Mouse (Mus musculus) neural tube, embryonic 13.5 days (tissue): ENCODE measurements at regions not wholly inside any gene's neighbourhood (a gene's known extent, or its start where the extent isn't known, plus 50 kb on each side); places are given as distances from the start of the nearest gene placed in this dataset.

Experiments used
- ATAC-seq: fragments of 200-750 bp; cut with Nextera tagmentation; 2 replicates; pipeline ENCODE4 v1.8.0; 2017; ENCODE audit warnings: low read depth, mild to moderate bottlenecking, moderate TSS enrichment, moderate library complexity
- H3K27ac ChIP-seq: fragments of 300-500 bp; sonication (generic); replicated peaks from 2 replicates; pipeline ENCODE4 v1.5.1; 2015; ENCODE audit warnings: moderate library complexity, mild to moderate bottlenecking, inconsistent platforms
- H3K27me3 ChIP-seq: fragments of 300-500 bp; sonication (generic); 2 replicates; pipeline ENCODE4 v1.6.1; 2015; ENCODE audit warnings: mild to moderate bottlenecking, inconsistent platforms
- H3K36me3 ChIP-seq: fragments of 300-500 bp; sonication (generic); 2 replicates; pipeline ENCODE4 v1.6.1; 2015; ENCODE audit warnings: mild to moderate bottlenecking, inconsistent platforms
- H3K4me1 ChIP-seq: fragments of 300-500 bp; sonication (generic); replicated peaks from 2 replicates; pipeline ENCODE4 v1.6.1; 2015; ENCODE audit warnings: inconsistent platforms
- H3K4me2 ChIP-seq: fragments of 300-500 bp; sonication (generic); 2 replicates; pipeline ENCODE4 v1.6.1; 2015; ENCODE audit warnings: inconsistent platforms, mild to moderate bottlenecking, moderate library complexity
- H3K4me3 ChIP-seq: fragments of 300-500 bp; sonication (generic); 2 replicates; pipeline ENCODE4 v1.5.1; 2015; ENCODE audit warnings: mild to moderate bottlenecking, inconsistent platforms
- H3K9ac ChIP-seq: fragments of 300-500 bp; sonication (generic); 2 replicates; pipeline ENCODE4 v1.6.1; 2015; ENCODE audit warnings: moderate library complexity, mild to moderate bottlenecking, inconsistent platforms
- H3K9me3 ChIP-seq: fragments of 300-500 bp; sonication (generic); 2 replicates; pipeline ENCODE4 v1.6.1; 2016; ENCODE audit warnings: inconsistent platforms
- WGBS: fragments of 180-500 bp; shearing (Covaris S2); methylation state at CpG from one replicate; pipeline ENCODE4 v1.1.7; 2015; 5-methylcytosine and 5-hydroxymethylcytosine counted together

GRCm38 (mm10) chr13:78444691-78445349 lies 245.3 kb upstream of the Nr2f1 start:
- Histone ChIP-seq H3K4me1 (peaks cover 24% of the 10 kb centered on the region), H3K4me2 (no peak overlapping the region), H3K27me3 (no peaks in the 10 kb centered on the region), H3K27ac (peak overlapping the region; percentile 46; the same call in 1 of the 2 replicates), H3K4me3 (no peak overlapping the region), H3K9me3 (no peaks in the 10 kb centered on the region), H3K36me3 (no peaks in the 10 kb centered on the region), H3K9ac (no peak overlapping the region)
- no peak for ATAC-seq
- WGBS = 58% methylated on average over 8 of the region's 8 CpGs

GRCm38 (mm10) chr13:78428469-78428868 lies 228.9 kb upstream of the Nr2f1 start:
- ATAC-seq = no peak
- no peaks in the 10 kb centered on the region for H3K9me3 ChIP-seq
- 40% methylated on average over 4 of the region's 4 CpGs for WGBS
- H3K27ac ChIP-seq = peak overlapping the region; percentile 82
- no peaks in the 10 kb centered on the region for H3K27me3 ChIP-seq
- H3K9ac ChIP-seq = no peak overlapping the region
- H3K36me3 ChIP-seq = no peaks in the 10 kb centered on the region
- H3K4me2 ChIP-seq = peak overlapping the region; percentile 58
- H3K4me3 ChIP-seq = no peak overlapping the region
- H3K4me1 ChIP-seq = peaks cover 32% of the 10 kb centered on the region

- WGBS = 3% methylated on average over 9 of the region's 9 CpGs
- peak overlapping the region; percentile 33 for H3K4me3 ChIP-seq
- H3K4me1 ChIP-seq = peaks cover 32% of the 10 kb centered on the region
- H3K9ac ChIP-seq = peak overlapping the region; percentile 49
- peak overlapping the region; percentile 58 for H3K4me2 ChIP-seq
- H3K36me3 ChIP-seq = no peaks in the 10 kb centered on the region
- H3K9me3 ChIP-seq = no peaks in the 10 kb centered on the region
- no peaks in the 10 kb centered on the region for H3K27me3 ChIP-seq
- peak overlapping the region; percentile 82 for H3K27ac ChIP-seq
- ATAC-seq = peak; percentile 32
Measured at GRCm38 (mm10) chr13:78428084-78428445, 228.5 kb upstream of the Nr2f1 start.

GRCm38 (mm10) chr13:78427141-78428083 lies 227.9 kb upstream of the Nr2f1 start:
- peaks cover 32% of the 10 kb centered on the region for H3K4me1 ChIP-seq
- peak overlapping the region; percentile 49 for H3K9ac ChIP-seq
- peak overlapping the region; percentile 33 for H3K4me3 ChIP-seq
- H3K27me3 ChIP-seq = no peaks in the 10 kb centered on the region
- no peaks in the 10 kb centered on the region for H3K36me3 ChIP-seq
- peak overlapping the region; percentile 58 for H3K4me2 ChIP-seq
- peak overlapping the region; percentile 82 for H3K27ac ChIP-seq
- H3K9me3 ChIP-seq = no peaks in the 10 kb centered on the region
- 2% methylated on average over 24 of the region's 24 CpGs for WGBS
- ATAC-seq = peak; percentile 96

- no peak for ATAC-seq
- Histone ChIP-seq H3K4me2 (peak overlapping the region; percentile 58), H3K4me3 (no peak overlapping the region), H3K4me1 (peaks cover 32% of the 10 kb centered on the region), H3K9me3 (no peaks in the 10 kb centered on the region), H3K9ac (no peak overlapping the region), H3K36me3 (no peaks in the 10 kb centered on the region), H3K27ac (peak overlapping the region; percentile 82), H3K27me3 (no peaks in the 10 kb centered on the region)
- WGBS = 28% methylated on average over 8 of the region's 8 CpGs
Measured at GRCm38 (mm10) chr13:78426306-78426921, 226.9 kb upstream of the Nr2f1 start.

GRCm38 (mm10) chr13:78405071-78405470 lies 205.5 kb upstream of the Nr2f1 start:
- H3K27me3 ChIP-seq = no peaks in the 10 kb centered on the region
- H3K4me3 ChIP-seq = no peak overlapping the region
- H3K9ac ChIP-seq = no peak overlapping the region
- 64% methylated on average over 3 of the region's 3 CpGs for WGBS
- no peak overlapping the region for H3K4me2 ChIP-seq
- H3K36me3 ChIP-seq = no peaks in the 10 kb centered on the region
- no peak for ATAC-seq
- no peak overlapping the region for H3K27ac ChIP-seq
- H3K4me1 ChIP-seq = no peaks in the 10 kb centered on the region
- H3K9me3 ChIP-seq = no peaks in the 10 kb centered on the region

GRCm38 (mm10) chr13:78383761-78384160 lies 184.2 kb upstream of the Nr2f1 start:
- H3K9ac ChIP-seq = no peak overlapping the region
- no peaks in the 10 kb centered on the region for H3K27me3 ChIP-seq
- ATAC-seq = no peak
- H3K4me3 ChIP-seq = no peak overlapping the region
- H3K27ac ChIP-seq = no peak overlapping the region
- no peaks in the 10 kb centered on the region for H3K9me3 ChIP-seq
- 68% methylated on average over 2 of the region's 2 CpGs for WGBS
- H3K4me1 ChIP-seq = no peaks in the 10 kb centered on the region
- no peaks in the 10 kb centered on the region for H3K36me3 ChIP-seq
- no peak overlapping the region for H3K4me2 ChIP-seq

GRCm38 (mm10) chr13:78361236-78361635 lies 161.7 kb upstream of the Nr2f1 start:
- WGBS = 73% methylated on average over 1 of the region's 1 CpGs

GRCm38 (mm10) chr13:78348830-78349229 lies 149.3 kb upstream of the Nr2f1 start:
- no peak overlapping the region for H3K27ac ChIP-seq
- no peak overlapping the region for H3K9ac ChIP-seq
- 71% methylated on average over 3 of the region's 3 CpGs for WGBS
- no peak for ATAC-seq
- H3K4me1 ChIP-seq = no peaks in the 10 kb centered on the region
- no peaks in the 10 kb centered on the region for H3K36me3 ChIP-seq
- H3K4me3 ChIP-seq = no peak overlapping the region
- no peaks in the 10 kb centered on the region for H3K27me3 ChIP-seq
- H3K4me2 ChIP-seq = no peak overlapping the region
- H3K9me3 ChIP-seq = no peaks in the 10 kb centered on the region

More at GRCm38 (mm10) chr13:78361236-78361635, 161.7 kb upstream of the Nr2f1 start:
- Histone ChIP-seq H3K9me3 (no peaks in the 10 kb centered on the region), H3K4me2 (no peak overlapping the region), H3K4me3 (no peak overlapping the region), H3K9ac (no peak overlapping the region), H3K4me1 (no peaks in the 10 kb centered on the region), H3K36me3 (no peaks in the 10 kb centered on the region), H3K27ac (no peak overlapping the region), H3K27me3 (no peaks in the 10 kb centered on the region)
- ATAC-seq = no peak

GRCm38 (mm10) chr13:78324443-78325206 lies 125.1 kb upstream of the Nr2f1 start:
- no peak overlapping the region for H3K9ac ChIP-seq
- ATAC-seq = no peak
- no peaks in the 10 kb centered on the region for H3K9me3 ChIP-seq
- H3K4me2 ChIP-seq = no peak overlapping the region
- H3K4me3 ChIP-seq = no peak overlapping the region
- H3K36me3 ChIP-seq = no peaks in the 10 kb centered on the region
- H3K27ac ChIP-seq = no peak overlapping the region
- 69% methylated on average over 4 of the region's 4 CpGs for WGBS
- H3K4me1 ChIP-seq = no peaks in the 10 kb centered on the region
- no peaks in the 10 kb centered on the region for H3K27me3 ChIP-seq

- Histone ChIP-seq H3K27ac (no peak overlapping the region), H3K4me1 (no peaks in the 10 kb centered on the region), H3K4me3 (no peak overlapping the region), H3K9ac (no peak overlapping the region), H3K36me3 (no peaks in the 10 kb centered on the region), H3K4me2 (no peak overlapping the region), H3K27me3 (no peaks in the 10 kb centered on the region), H3K9me3 (peaks cover 8% of the 10 kb centered on the region)
- ATAC-seq = no peak
- WGBS = 68% methylated on average over 1 of the region's 1 CpGs
Measured at GRCm38 (mm10) chr13:78323183-78323582, 123.6 kb upstream of the Nr2f1 start.
